Mouse (Mus musculus): ENCODE measurements around the gene Fam216a. TPM values are rescaled to one million over a fixed set of nuclear protein-coding genes. Genes with fewer than 3 reads are reported as not detected.
"Not testable (repeated sequence)": the region's sequence is repeated elsewhere in the genome, so short reads cannot be mapped to it uniquely, and the experiment has no call there.

Gene Fam216a
- 1 to 10 TPM; 4.9 to 5.5 TPM for total RNA-seq (2021)
- long read RNA-seq, experiment 1, transcript Fam216a-201 (7 exons, 1,388 nt) = major isoform, 6 of 6 reads
- long read RNA-seq, experiment 1, partial matches to known transcripts = 0 of 6 reads
- long read RNA-seq, experiment 1, other reads (novel, unspliced or antisense) = 0 of 6 reads
- long read RNA-seq, experiment 2, transcript Fam216a-201 (7 exons, 1,388 nt) = major isoform, 9 of 9 reads
- long read RNA-seq, experiment 2, partial matches to known transcripts = 0 of 9 reads
- long read RNA-seq, experiment 2, other reads (novel, unspliced or antisense) = 0 of 9 reads

GRCm38 (mm10) chr5:122372192-122372769 lies at the start of gene Fam216a:
Gene Fam216a, minus strand, starts transcription at chr5:122372364.
- TF ChIP-seq CTCF (IDR thresholded peaks at IDR 0.05) = no peak
- H3K4me3 ChIP-seq = peak within 1 kb of the TSS; percentile 90
- H3K27ac ChIP-seq = peak within 1 kb of the TSS; percentile 95
- DNase-seq = peak; percentile 99
- intact Hi-C loops (cut with DNase I) = no loop called here

- DNase-seq = no peak
- intact Hi-C loops (cut with DNase I) = loop anchor here (5.0 kb wide), 1 partner anchor 206 kb away; no protein-coding TSS in a partner anchor
- Histone ChIP-seq H3K4me3 (peak within 1 kb of the TSS; percentile 89), H3K27ac (peak within 1 kb of the TSS; percentile 94)
- peak; percentile 24; the same call in 1 of the 2 replicates for TF ChIP-seq CTCF (IDR thresholded peaks at IDR 0.05)
Observed at GRCm38 (mm10) chr5:122421271-122422068, 49.3 kb upstream of the Fam216a start, which contains the start of gene Anapc7. Gene Anapc7, plus strand, starts transcription at chr5:122421693.

GRCm38 (mm10) chr5:122420676-122421075 lies 48.5 kb upstream of the Fam216a start:
- intact Hi-C loops (cut with DNase I) = loop anchor here (5.0 kb wide), 1 partner anchor 207 kb away; no protein-coding TSS in a partner anchor
- DNase-seq, H3K27ac ChIP-seq, H3K4me3 ChIP-seq: not testable (repeated sequence)

- no peak for TF ChIP-seq CTCF (IDR thresholded peaks at IDR 0.05)
- Histone ChIP-seq H3K27ac (no peak overlapping the region), H3K4me3 (no peak overlapping the region)
- DNase-seq = no peak
- intact Hi-C loops (cut with DNase I) = no loop called here
Observed at GRCm38 (mm10) chr5:122415465-122415864, 43.3 kb upstream of the Fam216a start.

GRCm38 (mm10) chr5:122414351-122414750 lies 42.2 kb upstream of the Fam216a start:
- H3K4me3 ChIP-seq = no peak overlapping the region
- no peak overlapping the region for H3K27ac ChIP-seq
- TF ChIP-seq CTCF (IDR thresholded peaks at IDR 0.05) = no peak
- intact Hi-C loops (cut with DNase I) = no loop called here
- no peak for DNase-seq

GRCm38 (mm10) chr5:122412826-122413225 lies 40.7 kb upstream of the Fam216a start:
- DNase-seq = no peak
- Histone ChIP-seq H3K4me3 (no peak overlapping the region), H3K27ac (peak overlapping the region; percentile 52; the same call in 1 of the 2 replicates)
- TF ChIP-seq CTCF (IDR thresholded peaks at IDR 0.05) = no peak
- intact Hi-C loops (cut with DNase I) = no loop called here

GRCm38 (mm10) chr5:122411892-122412291 lies 39.7 kb upstream of the Fam216a start:
- no peak overlapping the region for H3K4me3 ChIP-seq
- intact Hi-C loops (cut with DNase I) = no loop called here
- DNase-seq = no peak
- no peak overlapping the region for H3K27ac ChIP-seq
- no peak for TF ChIP-seq CTCF (IDR thresholded peaks at IDR 0.05)

GRCm38 (mm10) chr5:122409692-122410645 lies 37.8 kb upstream of the Fam216a start:
- intact Hi-C loops (cut with DNase I) = loop anchor here (5.0 kb wide), 1 partner anchor 87 kb away; no protein-coding TSS in a partner anchor
- no peak for DNase-seq
- H3K27ac ChIP-seq = no peak overlapping the region
- no peak overlapping the region for H3K4me3 ChIP-seq
- TF ChIP-seq CTCF (IDR thresholded peaks at IDR 0.05) = peak; percentile 44

- no peak for TF ChIP-seq CTCF (IDR thresholded peaks at IDR 0.05)
- DNase-seq = no peak
- H3K4me3 ChIP-seq = no peak overlapping the region
- no peak overlapping the region for H3K27ac ChIP-seq
- intact Hi-C loops (cut with DNase I) = loop anchor here (5.0 kb wide), 1 partner anchor 92 kb away; no protein-coding TSS in a partner anchor
Observed at GRCm38 (mm10) chr5:122405537-122405936, 33.4 kb upstream of the Fam216a start.

GRCm38 (mm10) chr5:122403362-122403761 lies 31.2 kb upstream of the Fam216a start:
- no peak for TF ChIP-seq CTCF (IDR thresholded peaks at IDR 0.05)
- intact Hi-C loops (cut with DNase I) = no loop called here
- DNase-seq = no peak
- H3K27ac ChIP-seq = no peak overlapping the region
- H3K4me3 ChIP-seq = no peak overlapping the region

- TF ChIP-seq CTCF (IDR thresholded peaks at IDR 0.05) = no peak
- peak; percentile 63 for DNase-seq
- Histone ChIP-seq H3K4me3 (no peak overlapping the region), H3K27ac (peak overlapping the region; percentile 53)
- intact Hi-C loops (cut with DNase I) = no loop called here
Observed at GRCm38 (mm10) chr5:122402772-122403171, 30.6 kb upstream of the Fam216a start.

- H3K27ac ChIP-seq = peak overlapping the region; percentile 53
- DNase-seq = no peak
- TF ChIP-seq CTCF (IDR thresholded peaks at IDR 0.05) = no peak
- intact Hi-C loops (cut with DNase I) = no loop called here
- no peak overlapping the region for H3K4me3 ChIP-seq
Observed at GRCm38 (mm10) chr5:122402160-122402559, 30.0 kb upstream of the Fam216a start.

All from gastrocnemius, adult 2 months (tissue).